Mouse (Mus musculus): ENCODE measurements around the gene Creb3. TPM values are rescaled to one million over a fixed set of nuclear protein-coding genes. Genes with fewer than 3 reads are reported as not detected.
"Not testable (repeated sequence)": the region's sequence is repeated elsewhere in the genome, so short reads cannot be mapped to it uniquely, and the experiment has no call there.

The Creb3 gene
- 9.6 and 12.7 TPM in 2 replicates for total RNA-seq (2014; fragmentation: Nextera tagmentation)
- total RNA-seq (2017), result 19.4 and 42.2 TPM in 2 replicates

- peak; percentile 77 for ATAC-seq (replicated peaks; ENCODE audit: low FRiP score, low TSS enrichment, poor library complexity, severe bottlenecking)
Observed at GRCm38 (mm10) chr4:43561997-43562768, at the start of gene Creb3, which contains the start of gene Tln1. Gene Creb3 (plus strand): TSS chr4:43562332. Gene Tln1 (minus strand): TSS chr4:43562691.

GRCm38 (mm10) chr4:43512653-43513052 lies 49.5 kb upstream of the Creb3 start:
- ATAC-seq (replicated peaks; ENCODE audit: low FRiP score, low TSS enrichment, poor library complexity, severe bottlenecking), result no peak

- ATAC-seq (replicated peaks; ENCODE audit: low FRiP score, low TSS enrichment, poor library complexity, severe bottlenecking), result no peak
Observed at GRCm38 (mm10) chr4:43513300-43513699, 48.8 kb upstream of the Creb3 start.

GRCm38 (mm10) chr4:43513791-43514190 lies 48.3 kb upstream of the Creb3 start:
- ATAC-seq (replicated peaks; ENCODE audit: low FRiP score, low TSS enrichment, poor library complexity, severe bottlenecking), result no peak

GRCm38 (mm10) chr4:43515764-43516708 lies 46.1 kb upstream of the Creb3 start:
- peak; percentile 28; the same call in 1 of the 2 replicates for ATAC-seq (replicated peaks; ENCODE audit: low FRiP score, low TSS enrichment, poor library complexity, severe bottlenecking)

- no peak for ATAC-seq (replicated peaks; ENCODE audit: low FRiP score, low TSS enrichment, poor library complexity, severe bottlenecking)
Observed at GRCm38 (mm10) chr4:43519551-43519950, 42.6 kb upstream of the Creb3 start.

- ATAC-seq (replicated peaks; ENCODE audit: low FRiP score, low TSS enrichment, poor library complexity, severe bottlenecking), result peak; percentile 46
Observed at GRCm38 (mm10) chr4:43519956-43520355, 42.2 kb upstream of the Creb3 start.

- no peak for ATAC-seq (replicated peaks; ENCODE audit: low FRiP score, low TSS enrichment, poor library complexity, severe bottlenecking)
Observed at GRCm38 (mm10) chr4:43527880-43528279, 34.3 kb upstream of the Creb3 start.

GRCm38 (mm10) chr4:43528487-43528886 lies 33.6 kb upstream of the Creb3 start:
- no peak for ATAC-seq (replicated peaks; ENCODE audit: low FRiP score, low TSS enrichment, poor library complexity, severe bottlenecking)

GRCm38 (mm10) chr4:43530081-43530501 lies 32.0 kb upstream of the Creb3 start:
- ATAC-seq (replicated peaks; ENCODE audit: low FRiP score, low TSS enrichment, poor library complexity, severe bottlenecking), result no peak

GRCm38 (mm10) chr4:43530581-43530980 lies 31.6 kb upstream of the Creb3 start:
- ATAC-seq (replicated peaks; ENCODE audit: low FRiP score, low TSS enrichment, poor library complexity, severe bottlenecking), result peak; percentile 70

- ATAC-seq (replicated peaks; ENCODE audit: low FRiP score, low TSS enrichment, poor library complexity, severe bottlenecking), result no peak
Observed at GRCm38 (mm10) chr4:43533270-43533669, 28.9 kb upstream of the Creb3 start.

GRCm38 (mm10) chr4:43535628-43536027 lies 26.5 kb upstream of the Creb3 start:
- no peak for ATAC-seq (replicated peaks; ENCODE audit: low FRiP score, low TSS enrichment, poor library complexity, severe bottlenecking)

- no peak for ATAC-seq (replicated peaks; ENCODE audit: low FRiP score, low TSS enrichment, poor library complexity, severe bottlenecking)
Observed at GRCm38 (mm10) chr4:43536031-43536430, 26.1 kb upstream of the Creb3 start.

GRCm38 (mm10) chr4:43542044-43542443 lies 20.1 kb upstream of the Creb3 start:
- ATAC-seq (replicated peaks; ENCODE audit: low FRiP score, low TSS enrichment, poor library complexity, severe bottlenecking), result no peak

- no peak for ATAC-seq (replicated peaks; ENCODE audit: low FRiP score, low TSS enrichment, poor library complexity, severe bottlenecking)
Observed at GRCm38 (mm10) chr4:43546375-43547047, 15.6 kb upstream of the Creb3 start.

GRCm38 (mm10) chr4:43547160-43547559 lies 15.0 kb upstream of the Creb3 start:
- no peak for ATAC-seq (replicated peaks; ENCODE audit: low FRiP score, low TSS enrichment, poor library complexity, severe bottlenecking)

- no peak for ATAC-seq (replicated peaks; ENCODE audit: low FRiP score, low TSS enrichment, poor library complexity, severe bottlenecking)
Observed at GRCm38 (mm10) chr4:43549055-43549454, 13.1 kb upstream of the Creb3 start.

GRCm38 (mm10) chr4:43551854-43552253 lies 10.3 kb upstream of the Creb3 start:
- not testable (repeated sequence) for ATAC-seq (replicated peaks; ENCODE audit: low FRiP score, low TSS enrichment, poor library complexity, severe bottlenecking)

GRCm38 (mm10) chr4:43552437-43552836 lies 9.7 kb upstream of the Creb3 start:
- no peak for ATAC-seq (replicated peaks; ENCODE audit: low FRiP score, low TSS enrichment, poor library complexity, severe bottlenecking)
